Mouse (Mus musculus) heart, embryonic 13.5 days (tissue): ENCODE measurements around the gene Selplg. TPM values are rescaled to one million over a fixed set of nuclear protein-coding genes. Genes with fewer than 3 reads are reported as not detected.
"Not testable (repeated sequence)": the region's sequence is repeated elsewhere in the genome, so short reads cannot be mapped to it uniquely, and the experiment has no call there.

Experiments used
- ATAC-seq: fragments of 200-750 bp; cut with Nextera tagmentation; 2 replicates; pipeline ENCODE4 v1.8.0; 2017; ENCODE audit warnings: moderate TSS enrichment; ENCODE audit not compliant: insufficient number of reproducible peaks, low FRiP score, low TSS enrichment; ENCODE audit errors: extremely low read depth
- H3K27ac ChIP-seq: fragments of 300-500 bp; sonication (generic); replicated peaks from 2 replicates; pipeline ENCODE4 v1.5.1; 2015; ENCODE audit warnings: moderate library complexity, mild to moderate bottlenecking, inconsistent platforms
- H3K27me3 ChIP-seq: fragments of 300-500 bp; sonication (generic); replicated peaks from 2 replicates; pipeline ENCODE4 v1.6.1; 2015; ENCODE audit warnings: mild to moderate bottlenecking, inconsistent platforms
- H3K36me3 ChIP-seq: fragments of 300-500 bp; sonication (generic); 2 replicates; pipeline ENCODE4 v1.6.1; 2015; ENCODE audit warnings: mild to moderate bottlenecking, inconsistent platforms
- H3K4me1 ChIP-seq: fragments of 300-500 bp; sonication (generic); 2 replicates; pipeline ENCODE4 v1.6.1; 2015; ENCODE audit warnings: inconsistent platforms
- H3K4me2 ChIP-seq: fragments of 300-500 bp; sonication (generic); 2 replicates; pipeline ENCODE4 v1.6.1; 2015; ENCODE audit warnings: inconsistent platforms, mild to moderate bottlenecking, moderate library complexity
- H3K4me3 ChIP-seq: fragments of 300-500 bp; sonication (generic); 2 replicates; pipeline ENCODE4 v1.5.1; 2015; ENCODE audit warnings: moderate library complexity, mild to moderate bottlenecking, inconsistent platforms
- H3K9ac ChIP-seq: fragments of 300-500 bp; sonication (generic); 2 replicates; pipeline ENCODE4 v1.6.1; 2015; ENCODE audit warnings: inconsistent platforms, mild to moderate bottlenecking, moderate library complexity
- H3K9me3 ChIP-seq: fragments of 300-500 bp; sonication (generic); 2 replicates; pipeline ENCODE4 v1.6.1; 2016; ENCODE audit warnings: inconsistent platforms
- WGBS: fragments of 180-500 bp; shearing (Covaris S2); methylation state at CpG from one replicate; pipeline ENCODE4 v1.1.7; 2015; ENCODE audit warnings: mixed read lengths; 5-methylcytosine and 5-hydroxymethylcytosine counted together
- polyA plus RNA-seq: library from polyadenylated mRNA; unstranded; fragments of >200 nt; fragmentation: Nextera tagmentation; extraction: Ambion mirVana; gene quantifications from 2 replicates; pipeline ENCODE4 v1.2.1, GENCODE M21; 2015

The Selplg gene
- polyA plus RNA-seq, 1 experiment from 2014 or later, result 1.3 TPM

GRCm38 (mm10) chr5:113824228-113824627 lies 8.2 kb downstream of the Selplg start:
- H3K9me3 ChIP-seq, result no peaks in the 10 kb centered on the region
- H3K4me2 ChIP-seq, result no peak overlapping the region
- no peaks in the 10 kb centered on the region for H3K36me3 ChIP-seq
- no peak overlapping the region for H3K9ac ChIP-seq
- H3K27ac ChIP-seq, result no peak overlapping the region
- H3K4me3 ChIP-seq, result no peak overlapping the region
- H3K4me1 ChIP-seq, result no peaks in the 10 kb centered on the region
- H3K27me3 ChIP-seq, result peaks cover 14% of the 10 kb centered on the region; the same call in 1 of the 2 replicates
- WGBS, result 80% methylated on average over 4 of the region's 4 CpGs
- ATAC-seq, result no peak

GRCm38 (mm10) chr5:113818572-113818971 lies 13.9 kb downstream of the Selplg start:
- H3K36me3 ChIP-seq, result no peaks in the 10 kb centered on the region
- H3K27me3 ChIP-seq, result peaks cover 35% of the 10 kb centered on the region
- H3K27ac ChIP-seq, result no peak overlapping the region
- 68% methylated on average over 14 of the region's 14 CpGs for WGBS
- H3K9ac ChIP-seq, result no peak overlapping the region
- ATAC-seq, result no peak
- no peak overlapping the region for H3K4me3 ChIP-seq
- H3K9me3 ChIP-seq, result no peaks in the 10 kb centered on the region
- H3K4me2 ChIP-seq, result no peak overlapping the region
- H3K4me1 ChIP-seq, result peaks cover 8% of the 10 kb centered on the region

GRCm38 (mm10) chr5:113815638-113816152 lies 16.7 kb downstream of the Selplg start:
- peaks cover 38% of the 10 kb centered on the region for H3K27me3 ChIP-seq
- peaks cover 8% of the 10 kb centered on the region for H3K4me1 ChIP-seq
- no peak for ATAC-seq
- no peak overlapping the region for H3K4me3 ChIP-seq
- H3K9me3 ChIP-seq, result peaks cover 7% of the 10 kb centered on the region; the same call in 1 of the 2 replicates
- 15% methylated on average over 15 of the region's 15 CpGs for WGBS
- H3K36me3 ChIP-seq, result no peaks in the 10 kb centered on the region
- H3K9ac ChIP-seq, result peak overlapping the region; percentile 28; the same call in 1 of the 2 replicates
- H3K4me2 ChIP-seq, result peak overlapping the region; percentile 33; the same call in 1 of the 2 replicates
- no peak overlapping the region for H3K27ac ChIP-seq

DNA sequence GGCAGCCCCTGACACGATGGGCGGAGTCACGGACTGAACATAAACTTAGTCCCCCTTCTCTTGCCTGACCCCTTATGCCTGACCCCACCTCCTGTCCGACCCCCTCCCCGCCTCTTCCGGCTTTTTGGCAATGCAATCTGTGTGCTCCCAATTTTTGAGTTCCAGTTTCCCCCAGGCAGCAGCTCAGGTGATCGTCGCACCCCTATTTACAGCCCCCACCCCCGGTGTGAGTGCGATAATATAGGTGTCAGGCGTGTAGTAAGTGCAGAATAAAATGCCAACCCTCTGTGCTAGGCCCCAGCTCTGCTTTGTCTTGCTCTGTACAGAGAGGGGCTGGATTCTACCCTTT lies 17.4 kb downstream of the Selplg start:
- H3K9me3 ChIP-seq, result peaks cover 8% of the 10 kb centered on the region; the same call in 1 of the 2 replicates
- H3K36me3 ChIP-seq, result no peaks in the 10 kb centered on the region
- H3K4me1 ChIP-seq, result peaks cover 8% of the 10 kb centered on the region
- peaks cover 38% of the 10 kb centered on the region for H3K27me3 ChIP-seq
- H3K9ac ChIP-seq, result no peak overlapping the region
- no peak overlapping the region for H3K4me2 ChIP-seq
- no peak overlapping the region for H3K27ac ChIP-seq
- no peak overlapping the region for H3K4me3 ChIP-seq
- WGBS, result 48% methylated on average over 11 of the region's 11 CpGs
- no peak for ATAC-seq

DNA sequence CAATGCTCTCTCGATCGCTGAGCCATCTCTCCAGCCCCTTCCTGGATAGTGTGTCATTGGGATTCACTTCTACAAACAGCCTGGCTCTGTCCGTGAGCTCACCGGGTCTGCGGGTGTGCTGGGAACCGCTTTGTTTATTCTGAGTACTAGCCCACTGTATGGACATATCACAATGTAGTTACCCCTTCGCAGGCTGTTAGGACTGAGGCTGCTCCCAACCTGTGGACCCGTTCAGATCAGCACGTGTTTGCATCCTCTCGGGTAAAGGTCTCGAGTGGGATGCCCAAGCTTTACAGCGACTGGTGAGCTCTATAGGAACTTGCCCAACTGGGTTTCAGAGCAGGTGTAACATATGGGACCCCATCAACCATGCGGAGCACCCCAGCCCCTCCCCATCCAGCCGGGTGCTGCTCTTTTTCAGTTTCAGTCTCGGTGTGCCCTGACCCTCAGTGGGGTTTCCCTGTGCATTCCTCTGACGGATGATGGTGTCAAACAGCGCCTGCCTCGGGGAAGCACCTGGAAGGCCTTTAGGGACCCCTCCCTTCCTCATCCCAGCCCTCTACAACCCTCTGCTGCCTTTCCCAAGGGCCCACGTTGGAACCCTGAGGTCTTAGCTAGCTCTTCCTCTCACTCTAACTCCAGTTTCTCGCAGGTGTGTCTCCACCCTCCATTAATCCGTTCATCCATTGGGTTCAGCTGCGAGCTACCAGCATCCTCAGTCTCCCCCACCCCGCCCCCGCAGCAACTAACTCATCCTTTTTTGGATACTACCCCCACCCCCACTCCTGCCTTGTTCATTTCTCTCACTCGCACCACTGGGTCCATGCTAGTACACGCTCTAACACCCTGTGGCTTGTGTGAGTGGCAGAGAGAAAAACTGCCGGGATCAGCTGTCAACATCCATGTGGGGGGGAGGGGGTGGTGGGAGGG lies 18.1 kb downstream of the Selplg start:
- WGBS, result 27% methylated on average over 27 of the region's 27 CpGs

DNA sequence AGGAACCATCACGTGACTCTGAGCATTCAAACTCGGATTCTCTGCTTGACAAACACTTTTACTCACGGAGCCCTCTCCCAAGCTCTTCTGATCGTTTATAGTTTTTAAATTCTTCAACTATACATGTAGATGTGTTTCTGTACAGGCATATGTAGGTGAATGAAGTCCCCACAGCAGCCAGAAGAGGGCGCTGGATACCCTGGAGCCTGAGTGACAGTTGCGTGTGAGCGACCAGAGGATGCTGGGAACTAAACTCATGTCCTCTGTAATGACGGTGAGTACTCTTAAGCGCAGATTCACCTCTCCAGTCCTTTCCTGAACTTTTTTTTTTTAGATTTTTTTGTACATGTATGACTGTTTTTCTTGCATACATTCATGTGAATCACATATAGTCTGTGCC lies 18.8 kb downstream of the Selplg start:
- no peak overlapping the region for H3K4me2 ChIP-seq
- H3K4me3 ChIP-seq, result no peak overlapping the region
- peaks cover 8% of the 10 kb centered on the region; the same call in 1 of the 2 replicates for H3K9me3 ChIP-seq
- H3K27me3 ChIP-seq, result peaks cover 30% of the 10 kb centered on the region
- H3K27ac ChIP-seq, result no peak overlapping the region
- peaks cover 8% of the 10 kb centered on the region for H3K4me1 ChIP-seq
- no peak for ATAC-seq
- H3K36me3 ChIP-seq, result no peaks in the 10 kb centered on the region
- 17% methylated on average over 9 of the region's 9 CpGs for WGBS
- no peak overlapping the region for H3K9ac ChIP-seq

More for the DNA sequence above, 18.1 kb downstream of the Selplg start:
- Histone ChIP-seq H3K4me3 (no peak overlapping the region), H3K27ac (no peak overlapping the region), H3K9me3 (peaks cover 8% of the 10 kb centered on the region; the same call in 1 of the 2 replicates), H3K9ac (no peak overlapping the region), H3K4me1 (peaks cover 8% of the 10 kb centered on the region), H3K36me3 (no peaks in the 10 kb centered on the region), H3K4me2 (no peak overlapping the region), H3K27me3 (peaks cover 37% of the 10 kb centered on the region)
- ATAC-seq, result no peak

DNA sequence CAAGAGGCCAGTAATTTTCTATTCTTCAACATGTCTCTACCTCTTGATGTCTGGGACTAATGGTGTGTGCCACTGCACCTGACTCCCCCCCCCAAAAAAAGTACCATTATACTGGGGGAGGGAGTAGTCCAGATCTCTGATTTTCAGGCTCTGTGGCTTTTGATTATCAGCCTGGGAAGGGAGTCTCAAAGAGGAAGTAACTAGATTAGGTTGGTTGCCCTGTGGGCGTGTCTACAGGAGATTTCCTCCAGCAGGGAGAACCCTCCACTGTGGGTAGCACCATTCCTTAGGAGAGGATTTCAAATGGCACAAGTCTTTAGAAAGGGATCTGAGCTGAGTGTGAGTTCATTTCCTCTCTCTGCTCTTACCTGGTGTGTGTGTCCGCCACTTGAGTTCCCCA lies 19.8 kb downstream of the Selplg start:
- Histone ChIP-seq H3K27ac (no peak overlapping the region), H3K9ac (no peak overlapping the region), H3K4me1 (peaks cover 18% of the 10 kb centered on the region), H3K4me2 (no peak overlapping the region), H3K9me3 (peaks cover 8% of the 10 kb centered on the region; the same call in 1 of the 2 replicates), H3K27me3 (peaks cover 30% of the 10 kb centered on the region), H3K4me3 (no peak overlapping the region), H3K36me3 (no peaks in the 10 kb centered on the region)
- ATAC-seq, result no peak
- WGBS, result 88% methylated on average over 2 of the region's 2 CpGs

- not testable (repeated sequence) for H3K4me2 ChIP-seq, H3K4me3 ChIP-seq, H3K9ac ChIP-seq, ATAC-seq, H3K27ac ChIP-seq, H3K36me3 ChIP-seq, H3K9me3 ChIP-seq
- H3K4me1 ChIP-seq, result peaks cover 19% of the 10 kb centered on the region
- peaks cover 30% of the 10 kb centered on the region for H3K27me3 ChIP-seq
- WGBS, result 17% methylated on average over 11 of the region's 12 CpGs
These were observed 20.5 kb downstream of the Selplg start for GRCm38 (mm10) chr5:113811824-113812420.

GRCm38 (mm10) chr5:113810111-113810510 lies 22.3 kb downstream of the Selplg start:
- H3K27me3 ChIP-seq, result peaks cover 22% of the 10 kb centered on the region
- H3K27ac ChIP-seq, result no peak overlapping the region
- 82% methylated on average over 4 of the region's 4 CpGs for WGBS
- H3K4me3 ChIP-seq, result no peak overlapping the region
- ATAC-seq, result no peak
- H3K4me1 ChIP-seq, result peaks cover 11% of the 10 kb centered on the region
- no peaks in the 10 kb centered on the region for H3K36me3 ChIP-seq
- H3K4me2 ChIP-seq, result no peak overlapping the region
- H3K9ac ChIP-seq, result no peak overlapping the region
- peaks cover 8% of the 10 kb centered on the region; the same call in 1 of the 2 replicates for H3K9me3 ChIP-seq

DNA sequence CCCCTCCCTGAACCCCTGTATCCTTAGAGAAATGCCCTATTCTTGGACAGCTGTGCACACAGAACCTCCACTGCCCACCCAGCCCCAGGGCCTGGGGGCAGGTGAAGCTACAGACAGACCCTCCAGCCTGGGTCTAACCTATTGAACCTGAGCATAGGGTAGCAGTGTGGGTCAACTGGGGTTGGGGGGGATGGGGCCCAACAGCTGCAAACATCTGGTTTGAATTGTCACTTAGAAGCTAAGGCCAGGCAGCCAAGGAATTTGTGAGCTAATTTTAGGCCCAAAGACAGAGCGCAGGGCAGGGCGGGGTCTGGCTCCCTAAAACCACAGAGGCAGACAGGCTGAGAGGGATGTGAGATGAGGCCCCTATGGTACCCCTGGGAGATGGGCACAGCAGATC lies 24.3 kb downstream of the Selplg start:
- H3K27me3 ChIP-seq, result peaks cover 8% of the 10 kb centered on the region; the same call in 1 of the 2 replicates
- H3K4me2 ChIP-seq, result no peak overlapping the region
- no peak overlapping the region for H3K27ac ChIP-seq
- 0 out of 2 replicates have a peak overlapping the region, but pooled peaks have one; percentile 33 for H3K9ac ChIP-seq
- ATAC-seq, result peak; percentile 18; the same call in 1 of the 2 replicates
- H3K36me3 ChIP-seq, result no peaks in the 10 kb centered on the region
- peaks cover 8% of the 10 kb centered on the region; the same call in 1 of the 2 replicates for H3K9me3 ChIP-seq
- 29% methylated on average over 2 of the region's 2 CpGs for WGBS
- H3K4me3 ChIP-seq, result no peak overlapping the region
- H3K4me1 ChIP-seq, result peaks cover 11% of the 10 kb centered on the region

GRCm38 (mm10) chr5:113807712-113808111 lies 24.7 kb downstream of the Selplg start:
- no peak for ATAC-seq
- Histone ChIP-seq H3K36me3 (no peaks in the 10 kb centered on the region), H3K9ac (0 out of 2 replicates have a peak overlapping the region, but pooled peaks have one; percentile 33), H3K9me3 (peaks cover 8% of the 10 kb centered on the region; the same call in 1 of the 2 replicates), H3K4me3 (no peak overlapping the region), H3K4me1 (peaks cover 11% of the 10 kb centered on the region), H3K4me2 (no peak overlapping the region), H3K27ac (0 out of 2 replicates have a peak overlapping the region, but pooled peaks have one; percentile 24), H3K27me3 (peaks cover 5% of the 10 kb centered on the region; the same call in 1 of the 2 replicates)
- WGBS, result 39% methylated on average over 9 of the region's 9 CpGs
